Comparison of ENCODE assay signal across 8 mouse cellular contexts in genomic region chr17:47976061-47976998, GRCm38 (mm10). TPM values are rescaled to one million over a fixed set of nuclear protein-coding genes. Genes with fewer than 3 reads are reported as not detected.
A peak's percentile ranks its signal among the peaks of the same experiment; 100 is the strongest.
DNase-seq lines count a peak whose midpoint lies in the region; ATAC-seq and TF ChIP-seq lines count a peak whose summit lies in the region.

No protein-coding gene starts in this region.

- intact Hi-C loops in heart, postnatal 10 days (cut with DNase I): no loop called here

- no peak for TF ChIP-seq RAD21 in MEL (IDR thresholded peaks at IDR 0.05; ENCODE audit: low read depth, low read length)

- H3K9me3 ChIP-seq in MEL (replicated peaks; ENCODE audit: insufficient read depth, low read length): no peaks in the 10 kb centered on the region
- H3K9me3 ChIP-seq in forebrain, embryonic 13.5 days (replicated peaks): no peaks in the 10 kb centered on the region
- no peaks in the 10 kb centered on the region for H3K9me3 ChIP-seq in stomach, postnatal 0 days (ENCODE audit: control insufficient read depth, low read length)

- H3K27me3 ChIP-seq in MEL (ENCODE audit: control insufficient read depth in 1 of 2, insufficient read depth in 2 of 2, low read length in 2 of 2): peaks cover 0 to 1% of the 10 kb centered on the region in 2 experiments; a peak in 1 of 4 replicates
- peaks cover 34% of the 10 kb centered on the region for H3K27me3 ChIP-seq in forebrain, embryonic 13.5 days
- no peaks in the 10 kb centered on the region for H3K27me3 ChIP-seq in stomach, postnatal 0 days (ENCODE audit: control insufficient read depth, insufficient read depth, low read length)

- peaks cover 0 to 3% of the 10 kb centered on the region in 2 experiments; a peak in 2 of 4 replicates for H3K36me3 ChIP-seq in MEL (ENCODE audit: control insufficient read depth in 1 of 2, insufficient read depth in 2 of 2, low read length in 2 of 2)
- no peaks in the 10 kb centered on the region for H3K36me3 ChIP-seq in forebrain, embryonic 13.5 days (ENCODE audit: poor library complexity, severe bottlenecking)
- H3K36me3 ChIP-seq in stomach, postnatal 0 days (ENCODE audit: control insufficient read depth, insufficient read depth, low read length): no peaks in the 10 kb centered on the region

- TF ChIP-seq EP300 in MEL (IDR thresholded peaks at IDR 0.05; ENCODE audit: low read depth in 1 of 2, low read length in 2 of 2): no peak
- TF ChIP-seq EP300 in stomach, postnatal 0 days (optimal IDR thresholded peaks at IDR 0.05): no peak

- DNase-seq in MEL (ENCODE audit: low read depth, low spot score): peak; percentile 44
- peak; percentile 90 for DNase-seq in adrenal gland, adult 2 months
- peak; percentile 79 for DNase-seq in heart, postnatal 10 days
- peak; percentile 77 to 84 for DNase-seq in kidney, postnatal 25 days
- peak; percentile 78 for DNase-seq in lung, postnatal 25 days (ENCODE audit: low spot score)
- DNase-seq in stomach, postnatal 0 days (ENCODE audit: low spot score): peak; percentile 79
- no peak for DNase-seq in frontal cortex, postnatal 25 days (ENCODE audit: low spot score in 2 of 2)

- H3K9ac ChIP-seq in MEL (ENCODE audit: control insufficient read depth, low read depth, low read length, poor library complexity, severe bottlenecking): no peak overlapping the region
- H3K9ac ChIP-seq in forebrain, embryonic 13.5 days: peak overlapping the region; percentile 49
- H3K9ac ChIP-seq in stomach, postnatal 0 days (ENCODE audit: low read length): peak overlapping the region; percentile 38; the same call in 1 of the 2 replicates

- H3K4me3 ChIP-seq in MEL (ENCODE audit: control insufficient read depth in 1 of 2, insufficient read depth in 1 of 2, low read depth in 2 of 2, low read length in 2 of 2): peak overlapping the region; percentile 18 to 37; a peak in 3 of 4 replicates
- peak overlapping the region; percentile 30 for H3K4me3 ChIP-seq in forebrain, embryonic 13.5 days
- peak overlapping the region; percentile 24 for H3K4me3 ChIP-seq in stomach, postnatal 0 days (ENCODE audit: low read depth, low read length)

- H3K79me2 ChIP-seq in MEL (ENCODE audit: control insufficient read depth, insufficient read depth, low read length, poor library complexity): no peaks in the 10 kb centered on the region

- peak overlapping the region; percentile 72 for H3K4me2 ChIP-seq in forebrain, embryonic 13.5 days
- peak overlapping the region; percentile 66 for H3K4me2 ChIP-seq in stomach, postnatal 0 days (replicated peaks; ENCODE audit: low read depth)

- TF ChIP-seq POLR2A in MEL (IDR thresholded peaks at IDR 0.05; ENCODE audit: control insufficient read depth in 1 of 2, insufficient read depth in 1 of 2, low read depth in 1 of 2, low read length in 2 of 2, poor library complexity in 1 of 2): no peak

- no peak overlapping the region for H3K27ac ChIP-seq in MEL (ENCODE audit: control insufficient read depth, low read depth, low read length)
- H3K27ac ChIP-seq in forebrain, embryonic 13.5 days: peak overlapping the region; percentile 87
- H3K27ac ChIP-seq in stomach, postnatal 0 days (replicated peaks): peak overlapping the region; percentile 76

- no peak for TF ChIP-seq CTCF in MEL (IDR thresholded peaks at IDR 0.05 in 2 of 3, conservative IDR thresholded peaks at IDR 0.05 in 1 of 3; ENCODE audit: control insufficient read depth in 1 of 3, insufficient read depth in 1 of 3, low read depth in 2 of 3, low read length in 3 of 3, poor library complexity in 1 of 3, severe bottlenecking in 1 of 3)
- TF ChIP-seq CTCF in stomach, postnatal 0 days (IDR thresholded peaks at IDR 0.05; ENCODE audit: low read depth): no peak

- WGBS in forebrain, embryonic 13.5 days: 5% methylated on average over 27 of the region's 27 CpGs
- WGBS in stomach, postnatal 0 days: 15% methylated on average over 27 of the region's 27 CpGs

- peak; percentile 50 for ATAC-seq in forebrain, embryonic 13.5 days
- 0 out of 2 replicates have a peak, but pooled peaks have one; percentile 43 for ATAC-seq in stomach, postnatal 0 days (ENCODE audit: low FRiP score, low TSS enrichment)

- H3K4me1 ChIP-seq in MEL (ENCODE audit: control insufficient read depth in 1 of 2, insufficient read depth in 2 of 2, low read length in 2 of 2): peaks cover 0 to 3% of the 10 kb centered on the region in 2 experiments; a peak in 1 of 4 replicates
- peaks cover 53% of the 10 kb centered on the region for H3K4me1 ChIP-seq in forebrain, embryonic 13.5 days
- H3K4me1 ChIP-seq in stomach, postnatal 0 days (replicated peaks; ENCODE audit: control insufficient read depth, insufficient read depth): peaks cover 12% of the 10 kb centered on the region

TF ChIP-seq in MEL, 35 proteins besides CTCF, POLR2A, EP300 and RAD21:
- TF ChIP-seq NRF1 (IDR thresholded peaks at IDR 0.05; ENCODE audit: insufficient read depth, low read depth, low read length, poor library complexity, severe bottlenecking) (peak; percentile 71), POLR2AphosphoS5 (IDR thresholded peaks at IDR 0.05; ENCODE audit: borderline replicate concordance, low read depth, low read length) (no peak), ETS1 (IDR thresholded peaks at IDR 0.05; ENCODE audit: low read depth, low read length) (no peak)

RNA-seq across cellular contexts. Expression of gene Foxp4, which starts 51.9 kb away (rescaled TPM):
- 6.6 and 7.1 TPM in 2 replicates for total RNA-seq in MEL (2012; rRNA removed)
- 10 to 100 TPM in 1 of 2 experiments, not detected in 1; 50.5 TPM for polyA plus RNA-seq in MEL (2012; ENCODE audit: insufficient read depth in 1 of 2, insufficient read length in 2 of 2, low read depth in 1 of 2, low replicate concordance in 2 of 2, missing spikeins in 1 of 2)
- 10 to 100 TPM; 21.8 to 25.3 TPM for total RNA-seq in adrenal gland, adult 2 months (2021)
- polyA plus RNA-seq in adrenal gland, adult 2 months (2012; rRNA removed): 61.2 and 76.5 TPM in 2 replicates
- 13.4 and 15.6 TPM in 2 replicates for polyA plus RNA-seq in forebrain, embryonic 13.5 days (2015; fragmentation: Nextera tagmentation; extraction: Ambion mirVana)
- 10 to 100 TPM; 12.3 to 15.9 TPM for total RNA-seq in heart, postnatal 10 days (2021)
- 14.6 and 17.9 TPM in 2 replicates for polyA plus RNA-seq in stomach, postnatal 0 days (2015; fragmentation: Nextera tagmentation; extraction: Ambion mirVana)

Comparison
In these comparisons a context has a peak if more than half of its experiments do, and no peak if none do; other contexts are left out.
1. DNase-seq: peak in MEL (single experiment), adrenal gland, adult 2 months (single experiment), heart, postnatal 10 days (2 of 2), kidney, postnatal 25 days (2 of 2), lung, postnatal 25 days (single experiment) and stomach, postnatal 0 days (single experiment); none in frontal cortex, postnatal 25 days (0 of 2).
2. Peak in every context shown above with its lines, with median percentiles within 50 percentile points of each other: H3K4me3 ChIP-seq.